Mouse (Mus musculus): Measurements from ENCODE around the gene Fgfr2. TPM values are rescaled to one million over a fixed set of nuclear protein-coding genes. Genes with fewer than 3 reads are reported as not detected.

Fgfr2 gene
- polyA plus RNA-seq, 1 experiment = 14.8 TPM

- Histone ChIP-seq H3K27me3 (replicated peaks; ENCODE audit: control insufficient read depth, insufficient read depth, low read length) (no peaks in the 10 kb centered on the region), H3K4me1 (ENCODE audit: control insufficient read depth, insufficient read depth, low read length) (no peaks in the 10 kb centered on the region; the same call in 1 of the 2 replicates), H3K36me3 (ENCODE audit: control insufficient read depth, insufficient read depth, low read length) (no peaks in the 10 kb centered on the region), H3K27ac (ENCODE audit: insufficient read depth, low read depth, low read length) (no peak overlapping the region), H3K4me3 (ENCODE audit: insufficient read depth, low read depth, low read length) (no peak overlapping the region)
- 94% methylated on average over 4 of the region's 4 CpGs for WGBS
- DNase-seq = no peak
- TF ChIP-seq CTCF (conservative IDR thresholded peaks at IDR 0.05; ENCODE audit: insufficient read depth, insufficient read length, low read depth, low read length) (no peak), POLR2A (IDR thresholded peaks at IDR 0.05; ENCODE audit: low read depth, low read length) (no peak)
Measured at GRCm38 (mm10) chr7:130563276-130563675, 2559.9 kb downstream of the Fgfr2 start.

GRCm38 (mm10) chr7:130560933-130561332 is 2562.2 kb downstream of the Fgfr2 start:
- H3K4me1 ChIP-seq (ENCODE audit: control insufficient read depth, insufficient read depth, low read length) = no peaks in the 10 kb centered on the region; the same call in 1 of the 2 replicates
- 67% methylated on average over 1 of the region's 1 CpGs for WGBS
- H3K36me3 ChIP-seq (ENCODE audit: control insufficient read depth, insufficient read depth, low read length) = no peaks in the 10 kb centered on the region
- DNase-seq = no peak
- H3K27ac ChIP-seq (ENCODE audit: insufficient read depth, low read depth, low read length) = no peak overlapping the region
- no peak overlapping the region for H3K4me3 ChIP-seq (ENCODE audit: insufficient read depth, low read depth, low read length)
- TF ChIP-seq CTCF (conservative IDR thresholded peaks at IDR 0.05; ENCODE audit: insufficient read depth, insufficient read length, low read depth, low read length) (no peak), POLR2A (IDR thresholded peaks at IDR 0.05; ENCODE audit: low read depth, low read length) (no peak)
- no peaks in the 10 kb centered on the region for H3K27me3 ChIP-seq (replicated peaks; ENCODE audit: control insufficient read depth, insufficient read depth, low read length)

GRCm38 (mm10) chr7:130558592-130558991 is 2564.6 kb downstream of the Fgfr2 start:
- DNase-seq = no peak
- TF ChIP-seq CTCF (conservative IDR thresholded peaks at IDR 0.05; ENCODE audit: insufficient read depth, insufficient read length, low read depth, low read length) = no peak
- TF ChIP-seq POLR2A (IDR thresholded peaks at IDR 0.05; ENCODE audit: low read depth, low read length) = no peak
- Histone ChIP-seq H3K4me3 (ENCODE audit: insufficient read depth, low read depth, low read length) (no peak overlapping the region), H3K36me3 (ENCODE audit: control insufficient read depth, insufficient read depth, low read length) (no peaks in the 10 kb centered on the region), H3K27ac (ENCODE audit: insufficient read depth, low read depth, low read length) (no peak overlapping the region), H3K27me3 (replicated peaks; ENCODE audit: control insufficient read depth, insufficient read depth, low read length) (no peaks in the 10 kb centered on the region), H3K4me1 (ENCODE audit: control insufficient read depth, insufficient read depth, low read length) (no peaks in the 10 kb centered on the region; the same call in 1 of the 2 replicates)
- 65% methylated on average over 4 of the region's 4 CpGs for WGBS

- H3K4me3 ChIP-seq (ENCODE audit: insufficient read depth, low read depth, low read length) = no peak overlapping the region
- H3K36me3 ChIP-seq (ENCODE audit: control insufficient read depth, insufficient read depth, low read length) = no peaks in the 10 kb centered on the region
- WGBS = 65% methylated on average over 5 of the region's 5 CpGs
- H3K4me1 ChIP-seq (ENCODE audit: control insufficient read depth, insufficient read depth, low read length) = peaks cover 7% of the 10 kb centered on the region
- no peak for TF ChIP-seq POLR2A (IDR thresholded peaks at IDR 0.05; ENCODE audit: low read depth, low read length)
- TF ChIP-seq CTCF (conservative IDR thresholded peaks at IDR 0.05; ENCODE audit: insufficient read depth, insufficient read length, low read depth, low read length) = no peak
- DNase-seq = no peak
- no peak overlapping the region for H3K27ac ChIP-seq (ENCODE audit: insufficient read depth, low read depth, low read length)
- no peaks in the 10 kb centered on the region for H3K27me3 ChIP-seq (replicated peaks; ENCODE audit: control insufficient read depth, insufficient read depth, low read length)
Measured at GRCm38 (mm10) chr7:130555597-130555996, 2567.6 kb downstream of the Fgfr2 start.

GRCm38 (mm10) chr7:130553321-130553720 is 2569.8 kb downstream of the Fgfr2 start:
- no peaks in the 10 kb centered on the region for H3K27me3 ChIP-seq (replicated peaks; ENCODE audit: control insufficient read depth, insufficient read depth, low read length)
- no peak overlapping the region for H3K27ac ChIP-seq (ENCODE audit: insufficient read depth, low read depth, low read length)
- H3K4me3 ChIP-seq (ENCODE audit: insufficient read depth, low read depth, low read length) = no peak overlapping the region
- TF ChIP-seq CTCF (conservative IDR thresholded peaks at IDR 0.05; ENCODE audit: insufficient read depth, insufficient read length, low read depth, low read length) (no peak), POLR2A (IDR thresholded peaks at IDR 0.05; ENCODE audit: low read depth, low read length) (no peak)
- WGBS = 83% methylated on average over 4 of the region's 4 CpGs
- H3K36me3 ChIP-seq (ENCODE audit: control insufficient read depth, insufficient read depth, low read length) = no peaks in the 10 kb centered on the region
- no peak for DNase-seq
- H3K4me1 ChIP-seq (ENCODE audit: control insufficient read depth, insufficient read depth, low read length) = peaks cover 7% of the 10 kb centered on the region

GRCm38 (mm10) chr7:130552780-130553179 is 2570.4 kb downstream of the Fgfr2 start:
- H3K4me1 ChIP-seq (ENCODE audit: control insufficient read depth, insufficient read depth, low read length) = peaks cover 7% of the 10 kb centered on the region
- no peaks in the 10 kb centered on the region for H3K36me3 ChIP-seq (ENCODE audit: control insufficient read depth, insufficient read depth, low read length)
- peak overlapping the region; percentile 37; the same call in 1 of the 2 replicates for H3K27ac ChIP-seq (ENCODE audit: insufficient read depth, low read depth, low read length)
- no peak for TF ChIP-seq POLR2A (IDR thresholded peaks at IDR 0.05; ENCODE audit: low read depth, low read length)
- no peak for TF ChIP-seq CTCF (conservative IDR thresholded peaks at IDR 0.05; ENCODE audit: insufficient read depth, insufficient read length, low read depth, low read length)
- peak; percentile 35 for DNase-seq
- 40% methylated on average over 5 of the region's 5 CpGs for WGBS
- H3K4me3 ChIP-seq (ENCODE audit: insufficient read depth, low read depth, low read length) = no peak overlapping the region
- no peaks in the 10 kb centered on the region for H3K27me3 ChIP-seq (replicated peaks; ENCODE audit: control insufficient read depth, insufficient read depth, low read length)

GRCm38 (mm10) chr7:130547635-130548175 is 2575.4 kb downstream of the Fgfr2 start:
- H3K4me3 ChIP-seq (ENCODE audit: insufficient read depth, low read depth, low read length) = no peak overlapping the region
- H3K27ac ChIP-seq (ENCODE audit: insufficient read depth, low read depth, low read length) = no peak overlapping the region; the same call in 1 of the 2 replicates
- WGBS = 86% methylated on average over 12 of the region's 12 CpGs
- H3K4me1 ChIP-seq (ENCODE audit: control insufficient read depth, insufficient read depth, low read length) = peaks cover 7% of the 10 kb centered on the region
- H3K27me3 ChIP-seq (replicated peaks; ENCODE audit: control insufficient read depth, insufficient read depth, low read length) = no peaks in the 10 kb centered on the region
- no peak for DNase-seq
- H3K36me3 ChIP-seq (ENCODE audit: control insufficient read depth, insufficient read depth, low read length) = no peaks in the 10 kb centered on the region
- TF ChIP-seq CTCF (conservative IDR thresholded peaks at IDR 0.05; ENCODE audit: insufficient read depth, insufficient read length, low read depth, low read length) = no peak
- TF ChIP-seq POLR2A (IDR thresholded peaks at IDR 0.05; ENCODE audit: low read depth, low read length) = no peak

Measured in kidney, adult 2 months (tissue).